Mouse (Mus musculus) ES-E14 (cell line): ENCODE results near the gene Psmd11. TPM values are rescaled to one million over a fixed set of nuclear protein-coding genes. Genes with fewer than 3 reads are reported as not detected.

Experiments
- DNase-seq: peaks from one replicate; pipeline ENCODE4 v3.0.0-alpha.2; 2013; ENCODE audit warnings: low read depth, low spot score
- H3K27ac ChIP-seq: 2 replicates; pipeline ENCODE4 v1.5.1; 2012; ENCODE audit warnings: low read depth, mild to moderate bottlenecking, low read length, moderate library complexity, mixed read lengths; ENCODE audit not compliant: poor library complexity, insufficient read depth, severe bottlenecking
- H3K36me3 ChIP-seq: 2 replicates; pipeline ENCODE4 v1.6.1; 2012; ENCODE audit warnings: mild to moderate bottlenecking, low read length, moderate library complexity, mixed read lengths; ENCODE audit not compliant: control insufficient read depth, poor library complexity, insufficient read depth, severe bottlenecking
- H3K4me1 ChIP-seq, 2 experiments: fragments of 150-350 bp in 1 of 2; sonication (generic) in 1 of 2; 2 replicates each; pipeline ENCODE4 v1.6.1; 2012; ENCODE audit warnings: low read length in 2 of 2, mild to moderate bottlenecking in 1 of 2, mixed read lengths in 1 of 2; ENCODE audit not compliant: control insufficient read depth in 2 of 2, insufficient read depth in 2 of 2, poor library complexity in 1 of 2
- H3K4me3 ChIP-seq, 2 experiments: fragments of 150-350 bp in 1 of 2; sonication (generic) in 1 of 2; 2 replicates each; pipeline ENCODE4 v1.5.1; 2012; ENCODE audit warnings: low read length in 2 of 2, low read depth in 1 of 2, mild to moderate bottlenecking in 1 of 2, mixed read lengths in 1 of 2; ENCODE audit not compliant: insufficient read depth in 1 of 2, poor library complexity in 1 of 2, severe bottlenecking in 1 of 2
- H3K9ac ChIP-seq: 2 replicates; pipeline ENCODE4 v1.6.1; 2012; ENCODE audit warnings: low read depth, mild to moderate bottlenecking, low read length, mixed read lengths; ENCODE audit not compliant: poor library complexity, insufficient read depth, severe bottlenecking
- H3K9me3 ChIP-seq: fragments of 150-350 bp; sonication (generic); 2 replicates; pipeline ENCODE4 v1.6.1; 2012; ENCODE audit warnings: low read depth, mild to moderate bottlenecking, low read length; ENCODE audit not compliant: control insufficient read depth, insufficient read depth
- CHD2 ChIP-seq: IDR thresholded peaks from 2 replicates; pipeline ENCODE4 v1.6.1; 2014; ENCODE audit warnings: mild to moderate bottlenecking, low read depth, low read length, inconsistent platforms
- HCFC1 ChIP-seq: IDR thresholded peaks from 2 replicates; pipeline ENCODE4 v1.6.1; 2012; ENCODE audit warnings: low read length, inconsistent platforms, borderline replicate concordance; ENCODE audit not compliant: insufficient read depth
- MAFK ChIP-seq: IDR thresholded peaks from 2 replicates; pipeline ENCODE4 v1.6.1; 2014; ENCODE audit warnings: mild to moderate bottlenecking, low read depth, low read length, inconsistent platforms; ENCODE audit not compliant: insufficient read depth
- ZC3H11A ChIP-seq: IDR thresholded peaks from 2 replicates; pipeline ENCODE4 v1.6.1; 2012; ENCODE audit warnings: low read depth, mild to moderate bottlenecking, inconsistent platforms, low read length, borderline replicate concordance
- ZNF384 ChIP-seq: IDR thresholded peaks from 2 replicates; pipeline ENCODE4 v1.6.1; 2012; ENCODE audit warnings: low read depth, low read length, inconsistent platforms
- in situ Hi-C, 2 experiments: fragments of 600-800 bp; cut with MboI; formaldehyde crosslinking; loops; one replicate each; pipeline ENCODE4 v1.15.1; 2025; ENCODE audit warnings: low sequenced_read_pairs in 2 of 2, inconsistent platforms in 1 of 2; ENCODE audit not compliant: unreplicated experiment in 2 of 2
- total RNA-seq: library from RNA; depleted of rRNA; stranded (reverse); fragments of 300-350 nt; gene quantifications from 2 replicates; pipeline ENCODE4 v1.2.3, GENCODE M21; 2012

Gene Psmd11
- total RNA-seq, 1 experiment, result 106 TPM

GRCm38 (mm10) chr11:80499550-80499952, 71.1 kb downstream of the Psmd11 start:
- DNase-seq, result no peak
- no peak overlapping the region for H3K9ac ChIP-seq
- peaks cover 1 to 17% of the 10 kb centered on the region in 2 experiments; a peak in 2 of 4 replicates for H3K4me1 ChIP-seq

GRCm38 (mm10) chr11:80503281-80503680, 74.9 kb downstream of the Psmd11 start:
- H3K4me3 ChIP-seq, result no peak overlapping the region
- H3K4me1 ChIP-seq, result peaks cover 1 to 17% of the 10 kb centered on the region in 2 experiments; a peak in 2 of 4 replicates
- no peak for TF ChIP-seq CHD2
- no peak overlapping the region for H3K27ac ChIP-seq
- in situ Hi-C loops, result no loop called here
- no peaks in the 10 kb centered on the region for H3K9me3 ChIP-seq
- H3K9ac ChIP-seq, result no peak overlapping the region
- H3K36me3 ChIP-seq, result no peaks in the 10 kb centered on the region
- no peak for DNase-seq

More at GRCm38 (mm10) chr11:80499550-80499952, 71.1 kb downstream of the Psmd11 start:
- H3K36me3 ChIP-seq, result no peaks in the 10 kb centered on the region
- H3K9me3 ChIP-seq, result no peaks in the 10 kb centered on the region
- in situ Hi-C loops, result no loop called here
- no peak overlapping the region for H3K4me3 ChIP-seq
- no peak for TF ChIP-seq ZNF384
- TF ChIP-seq MAFK, result no peak
- TF ChIP-seq CHD2, result no peak
- TF ChIP-seq ZC3H11A, result no peak
- TF ChIP-seq HCFC1, result no peak
- H3K27ac ChIP-seq, result no peak overlapping the region

- no peak overlapping the region for H3K27ac ChIP-seq
- H3K9me3 ChIP-seq, result no peaks in the 10 kb centered on the region
- peak; percentile 12 for DNase-seq
- in situ Hi-C loops, result no loop called here
- H3K36me3 ChIP-seq, result no peaks in the 10 kb centered on the region
- H3K4me1 ChIP-seq, result peaks cover 1 to 13% of the 10 kb centered on the region in 2 experiments; a peak in 2 of 4 replicates
- no peak for TF ChIP-seq ZC3H11A
- TF ChIP-seq ZNF384, result no peak
- no peak for TF ChIP-seq CHD2
- no peak for TF ChIP-seq MAFK
- TF ChIP-seq HCFC1, result no peak
- H3K9ac ChIP-seq, result no peak overlapping the region
- H3K4me3 ChIP-seq, result no peak overlapping the region
These were observed 75.5 kb downstream of the Psmd11 start for GRCm38 (mm10) chr11:80503726-80504452.

DNA sequence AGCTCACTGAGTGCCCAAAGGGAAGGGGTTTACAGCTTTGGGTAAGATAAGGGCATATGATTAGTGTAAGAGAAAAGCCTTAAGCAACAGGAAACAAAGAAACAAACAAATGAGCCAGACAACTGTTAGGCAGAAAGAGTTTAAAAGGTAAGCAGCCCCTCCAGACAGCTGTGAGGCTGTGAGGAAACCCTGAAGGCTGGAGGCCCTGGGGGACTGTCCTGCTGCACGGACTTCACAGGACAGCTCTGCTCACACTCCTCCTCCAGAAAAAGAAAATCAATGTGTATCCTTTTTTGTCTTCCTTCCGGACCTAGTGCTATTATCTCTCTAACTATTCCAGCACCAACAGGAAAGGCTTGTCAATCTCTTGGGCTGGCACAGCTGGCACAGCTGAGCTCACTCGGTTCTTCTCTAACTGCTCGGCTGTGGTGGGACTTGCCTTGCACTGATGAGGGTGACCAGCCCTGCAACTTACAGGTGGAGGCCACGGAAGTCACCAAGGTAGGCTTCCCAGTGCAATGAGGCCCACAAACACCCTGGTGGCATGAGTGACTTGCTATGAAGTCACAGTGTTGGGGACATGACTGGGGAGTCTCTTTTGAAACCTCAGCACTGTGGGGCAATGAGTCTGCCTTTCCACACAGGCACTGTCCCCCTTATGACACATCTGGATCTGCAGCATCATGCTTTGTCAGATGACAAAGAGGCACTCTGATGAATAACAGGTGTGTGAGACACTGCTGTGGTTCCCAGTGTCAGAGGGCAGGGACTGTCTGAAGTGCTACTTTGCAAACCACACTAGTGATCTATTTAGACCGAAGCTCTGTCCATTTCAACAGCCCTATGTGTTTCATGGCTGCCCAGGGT, 76.3 kb downstream of the Psmd11 start:
- Histone ChIP-seq H3K36me3 (no peaks in the 10 kb centered on the region), H3K4me1 (peaks cover under 1 to 6% of the 10 kb centered on the region in 2 experiments; a peak in 2 of 4 replicates), H3K4me3 (no peak overlapping the region), H3K9ac (no peak overlapping the region), H3K27ac (no peak overlapping the region), H3K9me3 (no peaks in the 10 kb centered on the region)
- no peak for TF ChIP-seq ZC3H11A
- TF ChIP-seq ZNF384, result no peak
- no peak for TF ChIP-seq MAFK
- no peak for TF ChIP-seq CHD2
- TF ChIP-seq HCFC1, result no peak
- DNase-seq, result no peak
- in situ Hi-C loops, result no loop called here
